Mouse (Mus musculus): Measurements from ENCODE around the gene Sycn.

The Sycn gene

DNA sequence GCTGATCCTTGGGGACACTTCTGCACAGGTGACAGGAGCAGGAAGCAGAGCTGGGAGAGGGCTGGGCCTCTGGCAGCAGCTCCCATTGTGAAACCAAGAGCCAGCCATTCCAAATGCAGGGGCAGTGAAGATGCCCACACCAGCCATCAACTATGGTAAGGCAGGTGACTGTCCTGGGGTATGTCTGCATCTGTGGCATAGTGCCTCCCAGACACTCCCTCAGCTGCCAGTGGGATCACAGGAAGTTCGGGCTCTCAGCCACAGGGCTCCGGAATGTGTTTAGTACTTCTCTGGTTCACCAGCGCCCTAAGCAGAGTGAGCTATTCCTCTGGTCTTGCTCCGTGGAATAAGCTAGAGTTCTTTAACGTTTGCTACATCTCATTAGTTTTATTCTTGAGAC is 16.4 kb downstream of the Sycn start:
- in situ Hi-C loops (cut with MboI; ENCODE audit: unreplicated experiment in 2 of 2): no loop called here

GRCm38 (mm10) chr7:28557708-28558107 is 17.0 kb downstream of the Sycn start:
- in situ Hi-C loops (cut with MboI; ENCODE audit: unreplicated experiment in 2 of 2): no loop called here

DNA sequence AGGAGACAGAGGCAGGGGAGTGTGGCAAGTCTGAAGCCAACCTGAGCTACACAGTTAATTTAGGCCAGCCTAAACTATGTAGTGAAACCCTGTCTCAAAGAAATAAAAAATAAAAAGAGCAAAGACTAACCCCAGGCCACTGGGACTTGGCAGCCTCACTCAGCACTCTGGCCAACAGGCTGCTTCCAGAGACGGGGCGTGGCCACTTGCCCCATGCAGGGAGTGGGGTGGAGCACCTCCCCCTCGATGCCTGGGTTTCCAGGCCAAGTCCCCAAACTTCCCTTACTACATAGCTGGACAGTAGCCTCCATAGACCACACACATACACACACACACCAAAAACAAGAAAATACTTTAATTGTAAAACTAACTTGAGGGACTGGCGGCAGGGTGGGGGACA is 17.8 kb downstream of the Sycn start:
- in situ Hi-C loops (cut with MboI; ENCODE audit: unreplicated experiment in 2 of 2): no loop called here

GRCm38 (mm10) chr7:28560856-28561255 is 20.2 kb downstream of the Sycn start:
- in situ Hi-C loops (cut with MboI; ENCODE audit: unreplicated experiment in 2 of 2): no loop called here

DNA sequence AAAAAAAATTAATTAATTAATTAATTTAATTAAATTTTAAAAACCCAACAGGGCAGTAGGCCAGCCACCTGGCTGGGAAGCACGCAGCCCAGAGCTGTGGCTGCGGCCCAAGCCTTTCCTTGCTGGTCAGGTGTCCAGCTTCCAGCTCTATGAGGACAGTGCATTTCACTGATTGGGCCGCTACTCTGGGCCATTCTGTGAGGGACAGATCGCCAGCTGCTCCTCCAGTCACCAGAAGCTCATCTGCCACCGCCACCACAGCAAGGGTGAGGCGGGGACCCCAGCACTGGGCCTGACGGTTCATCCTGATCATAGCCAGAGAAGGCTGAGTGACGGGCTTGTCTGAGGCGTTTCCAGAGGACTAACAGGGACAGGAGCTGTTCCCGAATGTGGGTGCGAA is 21.3 kb downstream of the Sycn start:
- in situ Hi-C loops (cut with MboI; ENCODE audit: unreplicated experiment in 2 of 2): no loop called here

DNA sequence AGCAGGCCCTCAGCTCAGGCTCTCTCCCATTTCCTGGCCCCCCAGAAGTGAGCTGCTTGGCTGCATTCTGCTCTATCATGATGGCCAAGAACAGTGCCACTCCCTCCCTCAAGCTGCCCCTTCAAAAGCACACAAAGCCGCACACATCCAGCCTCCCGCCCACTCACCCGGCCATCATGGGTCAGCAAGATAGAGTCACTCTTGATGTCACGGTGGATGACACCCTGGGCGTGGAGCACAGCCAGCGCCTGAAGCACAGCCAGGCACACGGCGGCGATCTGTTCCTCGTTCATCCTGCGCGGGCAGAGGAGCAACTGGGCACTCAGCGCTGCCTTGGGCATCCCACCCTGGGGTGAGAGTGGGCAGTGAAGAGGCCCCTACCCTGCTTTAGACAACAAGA is 21.7 kb downstream of the Sycn start:
- in situ Hi-C loops (cut with MboI; ENCODE audit: unreplicated experiment in 2 of 2): no loop called here

- in situ Hi-C loops (cut with MboI; ENCODE audit: unreplicated experiment in 2 of 2): no loop called here
Observed at GRCm38 (mm10) chr7:28562951-28563350, 22.3 kb downstream of the Sycn start.

DNA sequence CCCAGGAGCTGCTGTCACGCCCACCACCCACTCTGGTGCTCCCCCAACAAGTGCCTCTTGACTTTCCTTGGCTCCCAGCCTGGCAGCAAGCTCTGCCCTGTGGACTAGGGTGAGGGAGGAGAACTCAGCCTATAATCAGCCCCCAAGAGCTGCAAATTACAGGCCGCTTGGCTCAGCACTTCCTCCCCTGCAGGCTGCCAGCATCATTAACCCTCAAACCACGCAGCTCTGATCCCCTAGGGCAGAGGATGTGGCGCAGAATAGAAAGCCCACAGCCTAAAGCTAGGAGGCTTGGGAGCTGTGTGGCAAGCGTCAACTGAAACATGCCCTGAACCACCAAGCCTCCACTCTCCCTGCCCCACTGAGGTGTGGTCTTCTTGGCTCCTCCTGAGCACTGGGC is 24.7 kb downstream of the Sycn start:
- in situ Hi-C loops (cut with MboI; ENCODE audit: unreplicated experiment in 2 of 2): loop anchor here (5.0 kb wide), 1 partner anchor 37 kb away; no protein-coding TSS in a partner anchor

DNA sequence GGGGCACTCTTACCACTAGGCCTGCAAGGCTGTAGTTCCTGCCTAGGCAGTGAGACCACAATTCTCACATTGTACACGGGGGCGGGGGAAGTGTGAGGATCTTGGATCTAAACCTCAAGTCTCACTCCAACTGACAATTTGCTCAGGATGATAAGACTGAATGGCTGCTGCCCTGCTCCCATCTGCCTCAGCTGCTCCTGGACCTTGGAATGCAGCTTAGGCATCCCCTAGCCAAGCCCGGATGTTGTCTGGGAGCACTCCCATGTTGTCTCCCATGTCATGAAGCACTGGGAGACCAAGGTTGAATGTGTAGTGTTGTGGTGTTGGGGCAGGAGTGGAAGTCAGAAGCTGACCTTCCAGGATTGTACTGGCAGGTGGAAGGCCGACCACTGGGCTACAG is 26.9 kb downstream of the Sycn start:
- in situ Hi-C loops (cut with MboI; ENCODE audit: unreplicated experiment in 2 of 2): loop anchor here (5.0 kb wide), 1 partner anchor 35 kb away; no protein-coding TSS in a partner anchor

DNA sequence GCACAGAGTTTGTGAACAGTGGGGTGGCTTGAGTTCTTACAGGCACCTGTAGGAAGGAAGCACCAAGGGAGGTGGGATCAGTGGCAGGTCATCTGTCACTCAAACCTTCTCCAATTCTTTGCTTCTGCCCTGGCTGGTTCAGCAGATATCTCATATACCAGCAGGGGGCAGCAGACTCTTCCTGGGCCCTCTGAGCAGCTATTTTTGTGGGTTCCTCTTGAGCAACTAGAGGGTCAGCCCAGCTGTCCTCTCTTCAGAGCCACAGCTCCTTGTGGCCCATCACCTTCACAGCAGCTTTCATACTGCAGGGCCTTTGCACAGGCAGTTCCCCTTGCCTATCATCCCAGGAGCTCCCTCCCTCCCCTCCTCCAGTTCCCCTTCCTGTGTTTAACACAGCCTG is 27.6 kb downstream of the Sycn start:
- in situ Hi-C loops (cut with MboI; ENCODE audit: unreplicated experiment in 2 of 2): loop anchor here (5.0 kb wide), 1 partner anchor 34 kb away; no protein-coding TSS in a partner anchor

DNA sequence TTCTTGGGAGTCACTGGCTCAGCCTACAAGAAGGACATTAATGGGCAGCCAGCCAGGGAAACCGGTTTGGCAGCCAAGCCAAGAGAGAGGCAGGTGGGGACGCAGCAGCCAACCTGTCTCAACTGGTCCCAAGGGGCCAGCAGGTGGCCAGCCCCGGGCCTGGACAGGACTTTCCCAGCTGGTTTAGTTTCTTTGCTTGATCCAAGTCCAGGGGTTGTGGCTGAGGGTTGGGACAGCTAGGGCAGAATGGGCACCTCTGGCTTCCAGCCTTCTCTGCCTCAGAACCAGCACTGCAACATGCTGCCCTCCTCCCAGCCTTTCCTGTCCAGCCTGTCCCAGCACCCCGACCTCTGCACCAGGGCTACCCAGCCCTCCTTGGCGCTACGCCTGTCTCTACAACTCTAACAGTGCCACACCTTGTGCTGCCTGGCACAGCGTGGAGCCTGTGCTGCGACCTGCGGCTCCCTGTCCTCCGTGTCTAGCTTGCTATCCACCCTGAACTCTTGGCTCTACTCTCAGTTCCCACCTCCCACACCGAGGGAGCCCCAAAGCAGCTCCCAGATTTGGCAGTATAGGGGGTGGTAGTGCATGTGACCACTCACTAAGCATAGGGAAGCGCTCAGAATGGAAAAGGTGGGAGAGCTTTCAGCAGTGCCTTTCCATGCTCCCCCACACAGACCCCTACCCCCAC is 29.8 kb downstream of the Sycn start:
- in situ Hi-C loops (cut with MboI; ENCODE audit: unreplicated experiment in 2 of 2): no loop called here

- in situ Hi-C loops (cut with MboI; ENCODE audit: unreplicated experiment in 2 of 2): no loop called here
Observed at GRCm38 (mm10) chr7:28570982-28571682, 30.4 kb downstream of the Sycn start.

DNA sequence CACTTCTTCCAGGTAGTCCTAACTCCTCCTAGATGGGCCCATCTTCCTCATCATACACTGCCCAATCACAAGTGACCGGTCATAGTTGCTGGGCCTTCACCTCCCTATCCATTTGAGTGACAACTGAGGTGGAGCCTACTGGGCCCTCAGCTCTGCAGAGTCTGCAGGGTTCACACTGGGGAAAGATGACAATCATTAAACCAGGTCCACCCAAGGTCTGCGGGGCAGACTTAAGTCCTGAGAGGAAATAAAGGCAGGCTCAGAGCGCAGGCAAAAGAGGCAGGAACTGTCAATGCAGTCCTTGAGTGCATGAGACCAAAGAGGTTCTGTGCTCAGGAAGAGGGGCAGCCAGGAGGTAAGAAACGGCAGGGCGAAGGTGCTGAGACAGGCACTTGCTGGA is 32.0 kb downstream of the Sycn start:
- in situ Hi-C loops (cut with MboI; ENCODE audit: unreplicated experiment in 2 of 2): no loop called here

GRCm38 (mm10) chr7:28573236-28573635 is 32.6 kb downstream of the Sycn start:
- in situ Hi-C loops (cut with MboI; ENCODE audit: unreplicated experiment in 2 of 2): no loop called here

GRCm38 (mm10) chr7:28575597-28575996 is 34.9 kb downstream of the Sycn start:
- in situ Hi-C loops (cut with MboI; ENCODE audit: unreplicated experiment in 2 of 2): no loop called here

DNA sequence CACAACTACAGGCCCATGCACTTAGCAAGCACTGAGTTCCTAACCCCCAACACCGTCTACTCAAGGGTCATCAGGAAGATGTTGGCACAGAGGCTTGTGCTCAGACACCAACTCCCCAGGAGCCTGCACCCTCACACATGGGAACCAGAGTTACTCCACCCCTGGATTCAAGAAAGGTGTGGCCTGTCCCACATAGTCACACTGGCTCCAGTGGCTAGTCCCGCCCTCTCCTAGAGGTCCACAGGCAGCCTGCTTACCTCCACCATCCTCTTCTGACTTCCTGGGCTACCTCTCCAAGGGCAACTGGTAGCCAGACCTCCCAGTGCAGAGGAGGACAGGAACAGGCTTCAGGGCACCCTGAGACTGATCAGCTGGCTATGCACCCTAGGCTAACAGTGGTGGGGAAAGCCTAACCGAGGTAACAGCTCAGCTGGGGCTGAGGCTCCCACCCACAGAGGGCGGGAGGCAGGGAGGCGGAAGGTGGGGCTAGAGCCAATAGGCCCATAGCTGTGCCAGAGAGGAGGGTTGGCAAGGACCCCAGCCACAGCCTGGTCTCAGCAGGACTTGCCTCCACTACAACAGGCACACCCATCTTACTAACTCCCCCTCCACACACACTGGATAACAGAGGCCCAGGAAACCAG is 35.7 kb downstream of the Sycn start:
- in situ Hi-C loops (cut with MboI; ENCODE audit: unreplicated experiment in 2 of 2): no loop called here

DNA sequence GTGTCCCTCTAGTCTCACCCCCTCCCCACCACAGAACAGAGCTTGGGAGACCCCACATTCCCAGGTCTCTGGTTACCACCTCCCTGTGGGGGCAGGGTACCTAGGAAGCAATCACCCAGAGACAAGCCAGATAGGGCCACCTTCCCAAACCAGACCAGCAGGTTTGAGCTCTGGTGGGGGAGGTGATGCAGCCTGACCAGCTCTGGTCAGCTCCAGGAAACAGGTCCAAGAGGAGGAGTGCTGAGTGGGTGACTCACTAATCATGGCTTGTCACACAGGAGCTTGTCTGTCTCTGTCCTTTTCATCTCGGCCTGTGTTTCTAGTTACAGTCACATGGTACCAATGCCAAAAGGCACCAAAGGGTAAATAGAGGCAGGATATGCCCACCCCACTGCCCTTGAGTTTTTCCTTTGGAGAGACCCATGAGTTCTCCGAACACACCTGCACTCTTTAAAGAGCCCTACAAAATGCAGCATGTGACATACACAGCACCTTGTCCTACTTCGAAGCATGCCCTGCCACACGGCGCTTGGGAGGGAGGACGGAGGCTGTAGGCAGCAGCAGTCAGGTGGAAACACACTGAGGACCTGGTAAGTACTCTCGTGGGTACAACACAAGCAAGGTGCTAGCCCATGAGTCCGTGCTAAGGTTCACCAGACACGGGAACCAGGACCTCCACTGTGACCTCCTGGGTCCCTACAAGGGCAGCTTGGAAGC is 37.3 kb downstream of the Sycn start:
- in situ Hi-C loops (cut with MboI; ENCODE audit: unreplicated experiment in 2 of 2): no loop called here

GRCm38 (mm10) chr7:28578543-28579053 is 37.9 kb downstream of the Sycn start:
- in situ Hi-C loops (cut with MboI; ENCODE audit: unreplicated experiment in 2 of 2): no loop called here

DNA sequence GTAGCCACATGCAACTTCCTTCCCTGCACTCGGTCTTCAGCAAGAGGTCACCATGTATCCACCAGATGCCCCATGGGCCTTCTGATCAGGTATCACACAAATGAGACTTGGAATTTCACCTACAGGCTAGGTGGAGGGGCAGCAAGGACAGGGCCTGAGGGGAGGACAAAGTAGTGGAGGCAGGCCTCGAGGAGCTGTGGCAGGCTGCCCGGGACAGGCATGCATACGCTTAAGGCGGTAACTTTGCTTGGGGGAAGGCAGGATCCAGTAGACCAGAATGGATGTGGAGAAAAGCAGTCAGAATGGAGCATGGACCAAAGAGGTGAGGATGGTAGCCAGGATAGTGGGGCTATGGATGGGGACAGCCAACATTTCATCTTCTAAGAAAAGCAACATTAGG is 39.1 kb downstream of the Sycn start:
- in situ Hi-C loops (cut with MboI; ENCODE audit: unreplicated experiment in 2 of 2): no loop called here

DNA sequence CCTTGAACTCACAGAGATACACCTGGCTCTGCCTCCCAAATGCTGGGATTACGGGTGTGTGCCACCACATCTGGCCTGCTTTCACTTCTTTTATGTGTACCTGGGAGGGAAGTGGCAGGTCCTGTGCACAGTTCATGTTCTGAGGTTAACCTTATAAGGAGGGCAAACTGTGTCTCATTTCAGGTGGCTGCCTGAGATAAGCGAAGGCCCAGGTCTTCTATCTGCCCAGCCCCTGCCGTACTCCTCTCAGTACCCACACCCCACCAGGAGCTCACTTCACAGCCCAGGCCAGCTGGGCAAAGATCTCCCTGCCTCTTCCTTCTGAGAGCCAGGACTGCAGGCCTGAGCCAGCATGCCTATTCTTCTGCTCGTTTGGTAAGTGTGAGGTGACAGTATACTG is 41.0 kb downstream of the Sycn start:
- in situ Hi-C loops (cut with MboI; ENCODE audit: unreplicated experiment in 2 of 2): no loop called here

DNA sequence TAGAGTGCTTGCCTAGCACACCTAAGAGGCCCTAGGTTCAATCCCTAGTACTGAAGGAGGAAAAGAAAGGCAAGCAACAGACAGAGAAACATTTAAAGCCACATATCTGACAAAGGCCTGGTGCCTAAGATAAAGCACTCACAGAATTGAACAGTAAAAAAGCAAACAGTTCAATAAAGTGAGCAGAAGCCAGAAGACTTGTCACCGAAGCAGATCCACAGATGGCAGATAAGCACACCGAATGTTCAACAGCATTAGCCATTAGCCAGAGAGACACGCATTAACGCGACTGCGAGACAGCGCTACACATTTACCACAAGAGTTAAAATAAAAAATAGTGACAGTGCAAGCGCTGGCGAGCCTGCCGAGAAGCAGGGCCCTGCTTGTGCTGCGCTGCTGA is 42.2 kb downstream of the Sycn start:
- in situ Hi-C loops (cut with MboI; ENCODE audit: unreplicated experiment in 2 of 2): no loop called here
